Mouse (Mus musculus) adrenal gland (tissue): ENCODE measurements around the gene Pfas.
"Not testable (repeated sequence)": the region's sequence is repeated elsewhere in the genome, so short reads cannot be mapped to it uniquely, and the experiment has no call there.

ENCODE experiments used
- intact Hi-C: fragments of 180-260 bp; cut with DNase I; formaldehyde crosslinking; loops from one replicate; pipeline ENCODE4 v1.15.1; 2025

Pfas gene

DNA sequence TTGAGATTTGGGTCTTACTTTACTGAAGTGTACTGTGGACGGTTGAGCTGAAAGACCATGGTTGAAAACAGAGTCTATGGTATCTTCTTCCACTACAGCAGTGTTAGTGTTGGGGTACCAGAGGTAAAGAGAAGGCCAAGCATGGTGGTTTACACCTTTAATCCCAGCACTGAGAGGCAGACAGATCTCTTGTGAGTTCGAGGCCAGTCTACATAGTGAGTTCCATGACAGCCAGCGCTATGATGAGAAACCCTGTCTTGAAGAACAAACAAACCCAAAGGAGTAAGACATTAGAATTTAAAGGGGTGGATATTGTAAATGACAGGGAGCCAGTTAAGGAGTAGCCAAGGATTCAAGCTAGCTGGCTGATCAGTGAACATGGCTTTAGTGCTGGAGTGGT is 8.5 kb upstream of the Pfas start:
- intact Hi-C loops, result no loop called here

DNA sequence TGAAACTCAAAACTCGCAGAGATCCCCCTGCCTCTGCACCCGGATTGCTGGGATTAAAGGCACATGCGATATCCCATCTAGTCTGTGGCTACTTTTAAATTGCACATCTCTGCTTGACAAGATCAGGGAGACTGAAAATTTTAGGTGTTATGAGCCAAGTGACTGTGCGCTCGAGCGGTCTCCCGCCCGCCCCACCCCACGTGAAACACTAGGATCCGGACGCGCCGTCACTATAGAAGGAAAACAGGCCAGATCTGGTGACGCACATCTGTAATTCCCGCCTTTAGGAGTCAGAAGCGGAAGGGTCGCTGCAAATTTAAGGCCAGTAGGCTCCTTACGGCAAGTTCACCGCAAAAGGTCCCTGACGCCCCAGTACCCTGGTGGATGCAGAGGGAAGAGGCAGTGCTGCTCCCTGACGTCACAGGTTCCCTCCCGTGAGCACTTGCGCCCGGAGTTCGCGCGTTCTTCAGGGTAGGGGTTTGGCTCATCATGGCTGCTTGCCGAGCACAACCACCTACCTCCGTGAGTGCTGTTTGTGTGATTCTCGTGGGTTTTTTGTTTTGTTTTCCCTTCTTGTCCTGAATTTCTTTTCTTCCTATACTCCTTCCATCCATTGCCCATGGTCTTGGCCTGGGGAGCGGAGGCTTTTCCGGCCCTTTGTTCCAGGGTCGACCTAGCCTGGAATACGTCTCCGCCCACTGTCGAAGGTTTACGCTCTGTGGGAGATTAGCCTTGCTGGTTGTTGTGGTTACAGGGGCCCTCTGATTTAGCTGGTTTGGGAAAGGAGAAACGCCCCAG is 7.6 kb upstream of the Pfas start, which contains the start of gene Ctc1:
TSS of gene Ctc1 (plus strand) at position 268 of the 798 bp plus-strand sequence.
- intact Hi-C loops, result no loop called here

DNA sequence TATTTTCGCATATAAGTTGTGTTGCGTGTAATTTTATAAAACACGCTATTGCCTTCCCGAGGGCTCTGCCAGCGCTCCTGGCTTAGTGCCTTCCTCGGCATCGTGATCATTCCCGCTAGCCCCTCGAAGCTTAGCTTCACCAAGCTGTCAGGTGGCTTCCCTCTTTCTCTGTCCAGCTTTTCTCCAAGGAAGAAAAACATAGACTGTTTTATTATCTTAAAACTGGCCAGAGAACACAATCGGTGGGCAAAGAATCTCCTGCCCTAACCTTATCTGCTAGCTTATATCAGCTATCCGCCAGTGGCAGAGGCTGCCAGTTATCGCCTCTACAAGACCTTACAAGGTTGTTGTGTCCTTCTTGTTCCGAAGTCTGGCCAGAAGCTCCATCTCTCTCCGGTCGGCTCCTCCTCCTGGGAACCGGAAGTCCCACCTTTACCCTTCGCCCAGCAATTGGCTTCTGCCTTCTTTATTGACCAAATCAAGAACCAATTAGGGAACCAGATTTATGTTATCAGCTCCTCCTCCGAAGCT is 3.9 kb upstream of the Pfas start:
- intact Hi-C loops, result no loop called here

DNA sequence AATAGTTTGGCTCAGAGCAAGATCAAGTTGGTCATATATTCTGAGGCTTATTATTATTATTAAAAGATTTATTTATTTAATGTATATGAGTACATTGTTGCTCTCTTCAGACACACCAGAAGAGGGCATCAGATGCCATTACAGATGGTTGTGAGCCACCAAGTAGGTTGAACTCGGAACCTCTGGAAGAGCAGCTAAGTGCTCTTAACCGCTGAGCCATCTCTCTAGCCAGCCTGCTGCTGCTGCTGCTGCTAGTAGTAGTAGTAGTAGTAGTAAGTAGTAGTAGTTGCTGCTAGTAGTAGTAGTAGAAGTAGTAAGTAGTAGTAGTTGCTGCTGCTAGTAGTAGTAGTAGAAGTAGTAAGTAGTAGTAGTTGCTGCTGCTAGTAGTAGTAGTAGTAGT is 3.2 kb upstream of the Pfas start:
- intact Hi-C loops, result not testable (repeated sequence)

DNA sequence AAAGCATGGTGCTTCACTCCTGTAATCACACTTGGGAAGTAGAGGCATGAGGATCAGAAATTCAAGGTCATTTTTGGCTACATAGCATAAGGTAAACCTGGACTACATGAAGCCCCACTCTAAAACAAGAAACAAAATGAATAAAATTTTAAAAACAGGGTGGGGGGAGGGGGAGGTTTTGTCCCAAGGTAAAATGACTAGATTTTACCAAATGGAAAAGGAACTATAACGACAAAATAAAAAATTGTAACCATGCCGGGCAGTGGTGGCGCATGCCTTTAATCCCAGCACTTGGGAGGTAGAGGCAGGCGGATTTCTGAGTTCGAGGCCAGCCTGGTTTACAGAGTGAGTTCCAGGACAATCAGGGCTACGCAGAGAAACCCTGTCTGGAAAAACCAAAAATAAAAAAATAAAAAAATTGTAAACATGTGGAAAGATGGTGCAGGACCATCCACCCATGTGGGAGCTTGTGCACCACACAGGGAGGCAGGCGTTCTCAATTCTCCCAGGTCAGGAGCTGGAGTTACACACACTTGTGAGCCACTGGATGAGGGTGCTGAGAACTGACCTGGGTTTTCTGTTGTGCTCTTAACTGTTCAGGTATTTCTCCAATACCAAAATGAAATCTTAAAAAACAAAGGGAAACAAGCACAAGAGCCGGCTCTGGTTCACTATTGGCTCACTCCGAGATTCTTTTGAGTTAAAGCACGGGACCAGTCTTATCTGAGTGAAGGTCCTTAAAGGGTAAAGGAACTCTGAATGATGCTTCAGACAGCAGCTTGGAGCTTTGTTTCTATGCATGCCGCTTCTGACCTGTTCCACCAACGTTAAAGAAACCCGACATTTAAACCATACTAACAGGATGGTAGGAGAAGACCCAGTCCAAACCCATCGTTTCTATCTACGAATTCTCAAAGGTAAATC is 2.4 kb upstream of the Pfas start:
- intact Hi-C loops, result no loop called here

DNA sequence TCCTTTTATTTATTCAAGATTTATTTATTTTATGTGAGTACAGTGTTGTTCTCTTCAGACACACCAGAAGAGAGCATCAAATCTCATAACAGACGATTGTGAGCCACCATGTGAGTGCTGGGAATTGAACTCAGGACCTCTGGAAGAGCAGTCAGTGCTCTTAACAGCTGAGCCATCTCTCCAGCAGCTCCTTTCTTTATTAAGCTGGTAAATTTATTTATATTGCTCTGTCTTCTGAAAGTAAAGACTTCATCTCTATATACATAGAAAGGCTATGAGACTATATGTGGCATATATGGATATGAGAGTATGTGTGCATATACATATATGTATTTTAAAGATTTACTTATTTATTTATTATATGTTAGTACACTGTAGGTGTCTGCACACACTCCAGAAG is 1.2 kb upstream of the Pfas start:
- intact Hi-C loops, result no loop called here

DNA sequence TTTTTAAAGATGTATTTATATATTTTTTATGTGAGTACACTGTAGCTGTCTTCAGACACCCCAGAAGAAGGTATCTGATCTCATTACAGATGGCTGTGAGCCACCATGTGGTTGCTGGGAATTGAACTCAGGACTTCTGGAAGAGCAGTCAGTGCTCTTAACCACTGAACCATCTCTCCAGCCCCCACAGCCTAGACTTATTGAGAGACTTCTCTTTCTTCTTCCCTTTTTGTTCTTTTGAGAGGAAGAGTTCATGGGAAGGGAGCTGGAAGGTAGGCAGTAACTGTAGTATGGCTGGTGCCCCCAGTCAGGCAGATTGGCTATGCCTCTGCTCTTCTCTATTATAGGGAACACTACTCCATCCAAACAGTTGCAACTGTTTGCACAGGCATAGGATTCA is 1.7 kb downstream of the Pfas start:
- intact Hi-C loops, result not testable (repeated sequence)

DNA sequence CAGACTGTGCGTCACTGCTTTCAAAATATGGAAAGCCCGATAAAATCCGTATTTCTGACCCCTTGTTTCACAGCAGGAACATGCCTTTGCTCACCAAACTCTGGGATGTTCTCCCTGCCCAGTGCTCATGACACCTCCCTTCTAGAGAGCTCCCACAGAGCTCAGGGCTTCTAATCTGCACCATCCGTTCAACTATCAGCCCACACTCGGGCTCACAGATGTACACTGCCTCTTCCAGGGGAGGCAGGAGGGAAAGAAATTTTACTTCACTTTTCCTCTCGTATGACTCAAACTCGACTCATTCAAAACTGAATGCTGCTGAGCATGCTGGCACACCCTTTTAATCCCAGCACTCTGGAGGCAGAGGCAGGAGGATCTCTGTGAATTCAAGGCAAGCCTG is 3.1 kb downstream of the Pfas start:
- intact Hi-C loops, result no loop called here

DNA sequence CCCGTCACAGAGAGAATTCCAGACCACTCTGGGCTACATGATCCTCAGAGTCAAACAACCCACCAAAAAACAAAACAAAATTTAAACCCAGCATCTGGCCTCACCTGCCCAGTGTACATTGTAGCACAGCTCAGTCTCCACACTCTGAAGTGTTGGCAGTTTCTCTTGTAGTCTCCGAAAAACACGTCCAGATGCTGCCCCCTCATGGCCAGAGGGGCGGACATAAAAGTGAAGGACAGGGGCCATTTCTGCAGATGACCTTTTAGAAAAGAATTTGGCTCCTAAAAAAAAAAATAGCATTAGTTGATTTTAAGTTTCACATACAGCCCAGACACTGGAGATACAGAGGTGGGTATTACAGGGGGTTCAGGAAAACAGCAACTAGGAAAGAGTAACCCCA is 4.7 kb downstream of the Pfas start:
- intact Hi-C loops, result no loop called here

DNA sequence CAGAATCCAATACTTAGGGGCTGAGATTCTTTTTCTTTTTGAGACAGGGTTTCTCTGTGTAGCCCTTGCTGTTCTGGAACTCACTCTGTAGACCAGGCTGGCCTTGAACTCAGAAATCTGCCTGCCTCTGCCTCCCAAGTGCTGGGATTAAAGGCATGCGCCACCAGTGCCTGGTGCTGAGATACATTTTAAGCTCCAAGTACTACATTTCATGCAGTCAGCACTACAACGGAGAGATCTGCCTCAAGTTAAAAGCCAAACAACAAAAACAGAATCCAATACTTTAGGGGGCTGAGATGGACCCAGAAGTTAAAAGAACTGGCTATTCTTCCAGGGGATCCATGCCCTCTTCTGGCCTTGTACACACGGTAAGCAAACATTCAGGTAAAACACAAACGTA is 5.5 kb downstream of the Pfas start:
- intact Hi-C loops, result not testable (repeated sequence)

DNA sequence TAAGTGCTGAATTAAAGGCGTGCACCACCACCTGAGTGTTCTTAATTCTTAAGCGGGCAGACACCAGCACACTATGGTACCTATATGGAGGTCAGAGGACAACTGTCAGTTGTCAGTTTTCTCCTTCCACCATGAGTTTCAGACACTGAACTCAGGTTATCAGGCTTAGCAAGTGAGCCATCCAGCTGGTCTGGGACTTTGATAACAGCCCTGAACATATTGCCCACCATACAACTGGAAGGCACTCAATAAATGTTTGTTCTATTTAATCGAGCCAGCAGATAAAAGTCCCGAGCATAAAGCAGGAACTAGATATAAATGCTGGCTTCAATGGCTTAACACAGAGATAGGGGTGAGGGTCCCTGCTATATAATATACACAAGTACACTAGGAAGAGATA is 11.2 kb downstream of the Pfas start:
- intact Hi-C loops, result no loop called here

DNA sequence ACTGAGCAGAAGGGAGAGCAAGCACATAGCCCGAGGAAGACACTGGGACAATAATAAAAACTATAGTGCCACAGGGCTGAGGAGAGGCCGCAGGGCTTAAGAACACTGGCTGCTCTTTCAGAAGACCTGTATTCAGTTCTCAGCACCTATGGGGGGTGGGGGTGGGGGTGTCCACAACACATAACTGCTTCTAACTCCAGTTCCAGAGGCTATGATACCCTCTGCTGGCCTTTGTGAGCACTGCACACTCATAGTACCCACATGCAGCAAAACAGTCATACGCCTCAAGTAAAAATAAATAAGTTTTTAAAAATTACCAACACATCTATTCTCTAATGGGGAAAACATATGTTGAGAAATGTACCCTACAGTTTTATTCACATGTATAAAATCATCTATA is 13.9 kb downstream of the Pfas start:
- intact Hi-C loops, result no loop called here

DNA sequence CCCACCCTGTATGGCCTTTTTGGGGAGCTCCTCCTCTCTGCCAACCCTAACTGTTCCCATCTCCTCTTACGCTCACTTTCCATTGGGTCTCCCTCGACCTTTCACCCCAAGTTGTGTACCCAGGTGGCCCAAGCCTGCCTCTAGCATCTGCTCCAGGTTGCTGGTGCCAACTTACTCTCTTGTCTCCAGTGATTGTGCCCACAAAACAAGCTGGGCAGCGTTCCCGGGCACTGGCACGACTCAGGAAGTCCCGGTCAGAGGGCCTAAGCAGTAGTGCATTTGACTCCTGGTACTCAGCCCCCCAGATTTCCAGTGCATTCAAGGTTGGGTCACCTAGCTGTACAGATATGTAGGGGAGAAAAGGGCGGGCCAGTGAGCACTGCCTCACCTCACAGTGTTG is 15.1 kb downstream of the Pfas start:
- intact Hi-C loops, result no loop called here

DNA sequence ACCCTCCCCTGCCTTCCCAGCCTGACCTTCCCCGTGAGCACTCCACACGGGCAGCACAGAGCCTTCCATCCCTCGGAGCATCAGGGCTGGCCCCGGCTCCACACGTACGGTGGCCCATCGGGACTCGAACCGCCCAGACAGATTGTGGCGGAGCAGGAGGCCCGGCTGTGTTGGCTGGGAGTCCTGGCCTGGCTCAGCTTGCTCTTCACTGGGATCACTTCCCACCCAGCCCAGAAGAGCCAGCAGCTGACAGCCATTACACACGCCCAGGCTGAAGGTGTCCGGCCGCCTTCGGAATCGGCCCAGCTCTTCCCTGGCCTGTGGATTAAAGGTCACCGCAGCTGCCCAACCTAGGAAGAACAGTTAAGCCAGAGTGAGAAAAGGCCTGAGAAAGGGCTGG is 19.9 kb downstream of the Pfas start:
- intact Hi-C loops, result no loop called here

DNA sequence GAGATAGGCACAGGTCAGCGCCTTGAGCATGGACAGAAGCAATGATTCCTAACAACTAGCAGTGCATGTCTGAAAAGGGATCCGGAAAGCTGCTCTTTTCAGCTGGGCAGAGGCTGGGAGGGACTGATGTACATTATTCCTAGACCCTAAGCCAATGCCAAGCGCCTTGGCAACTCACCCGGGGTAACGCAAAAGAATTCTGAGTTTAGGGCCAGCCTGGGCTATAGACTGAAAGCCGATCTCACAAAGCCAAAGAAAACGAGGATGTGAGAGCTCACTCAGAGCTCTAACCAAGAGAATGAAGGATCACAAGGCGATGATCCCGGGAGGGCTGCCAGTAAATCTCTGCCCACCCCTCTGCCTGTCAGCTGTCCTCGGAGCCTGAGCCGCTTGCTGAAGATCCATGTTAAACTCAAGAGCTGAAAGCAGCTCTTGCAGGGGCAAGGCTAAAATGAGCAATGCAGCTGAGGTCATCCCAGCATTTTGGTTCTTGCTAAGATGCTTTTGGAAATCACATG is 20.8 kb downstream of the Pfas start:
- intact Hi-C loops, result no loop called here

DNA sequence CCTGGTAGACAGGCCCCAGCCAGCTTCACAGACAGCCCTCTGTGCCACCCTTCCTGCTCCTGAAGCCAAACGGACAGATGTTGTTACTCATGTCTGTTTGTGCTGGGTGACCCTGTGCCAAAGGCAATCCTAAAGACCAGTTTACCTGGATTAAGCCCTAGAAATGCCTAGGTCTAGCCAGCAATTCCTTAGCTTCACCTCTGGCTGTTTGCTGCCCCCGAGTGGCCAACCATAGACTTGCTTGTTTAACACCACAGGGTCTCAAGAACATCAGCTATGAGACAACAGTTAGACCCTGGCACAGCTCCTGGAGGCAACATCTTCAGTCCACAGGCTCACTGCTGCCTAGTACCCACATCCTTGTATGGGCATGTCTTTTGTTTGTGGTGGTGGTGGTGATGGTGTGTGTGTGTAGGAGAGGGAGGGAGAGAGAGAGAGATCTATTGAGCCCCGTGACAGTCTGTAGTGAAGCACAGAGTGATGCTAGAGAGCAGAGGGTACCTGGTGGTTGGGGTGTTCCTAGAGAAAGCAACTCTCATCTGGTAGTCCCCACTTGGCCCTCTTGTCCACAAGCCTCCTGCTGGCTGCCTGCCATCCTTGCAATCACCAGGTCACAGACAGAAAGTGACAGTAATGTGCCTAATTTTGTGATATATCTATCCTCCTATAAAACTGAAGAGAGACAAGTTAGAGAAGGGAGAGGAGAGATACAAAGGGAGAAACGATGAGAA is 25.5 kb downstream of the Pfas start:
- intact Hi-C loops, result loop anchor here (5.0 kb wide), 1 partner anchor 76 kb away; no protein-coding TSS in a partner anchor

DNA sequence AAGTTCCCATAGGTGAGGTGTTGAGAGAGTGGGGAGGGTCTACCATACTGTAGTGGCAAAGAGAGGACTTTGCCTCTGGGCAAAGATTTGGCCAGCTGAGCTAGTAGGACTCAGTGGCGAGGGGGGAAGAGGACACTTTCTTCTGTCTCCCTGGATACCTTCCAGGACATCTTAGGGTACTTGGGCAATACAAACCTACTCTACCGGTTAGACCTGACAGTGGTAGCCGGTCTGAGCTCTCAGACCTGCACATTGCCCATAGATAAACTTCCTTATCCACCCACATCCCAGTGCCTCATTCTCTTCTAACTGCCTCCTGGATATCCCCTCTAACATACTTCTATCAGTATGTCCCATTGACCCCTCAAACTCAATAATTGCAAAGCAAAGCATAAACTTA is 27.3 kb downstream of the Pfas start:
- intact Hi-C loops, result loop anchor here (5.0 kb wide), 1 partner anchor 74 kb away; no protein-coding TSS in a partner anchor

DNA sequence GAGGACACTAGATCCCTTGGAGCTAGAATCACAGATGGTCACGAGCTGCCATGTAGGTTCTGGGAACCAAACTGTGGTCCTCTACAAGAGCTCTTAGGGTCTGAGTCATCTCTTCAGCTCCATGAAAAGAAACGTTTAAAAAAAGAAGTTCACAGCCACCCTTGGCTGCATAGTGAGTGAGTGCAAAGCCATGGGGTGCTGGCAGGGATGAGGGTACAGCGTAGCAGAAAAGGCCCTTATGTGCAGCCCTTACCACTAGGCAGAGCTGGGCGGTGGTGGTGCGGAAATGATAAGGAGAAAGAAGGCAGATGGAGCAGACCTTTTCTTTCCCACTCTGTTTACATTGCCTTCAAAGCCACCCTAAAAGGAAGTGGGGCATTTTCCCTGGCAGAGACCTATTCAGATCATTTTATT is 28.9 kb downstream of the Pfas start:
- intact Hi-C loops, result no loop called here

DNA sequence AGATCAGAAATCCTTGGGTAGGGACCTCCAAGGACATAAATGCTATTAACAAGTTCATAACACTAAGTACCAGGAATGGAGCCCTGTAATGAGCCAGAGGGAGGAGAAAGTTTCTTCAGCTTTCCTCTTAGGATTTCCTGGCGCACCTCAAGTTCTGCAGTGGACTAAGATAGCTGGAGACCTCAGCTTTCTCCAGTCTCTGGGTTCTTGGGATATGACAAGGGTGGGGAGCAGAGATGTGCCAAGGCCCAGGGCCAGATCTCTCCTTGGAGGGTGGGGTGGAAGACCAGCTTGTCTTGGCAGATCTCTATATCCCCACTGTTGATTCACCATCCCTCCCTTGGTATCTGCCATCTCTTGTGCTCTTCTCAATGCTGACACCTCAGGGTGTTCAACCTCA is 32.7 kb downstream of the Pfas start:
- intact Hi-C loops, result no loop called here

DNA sequence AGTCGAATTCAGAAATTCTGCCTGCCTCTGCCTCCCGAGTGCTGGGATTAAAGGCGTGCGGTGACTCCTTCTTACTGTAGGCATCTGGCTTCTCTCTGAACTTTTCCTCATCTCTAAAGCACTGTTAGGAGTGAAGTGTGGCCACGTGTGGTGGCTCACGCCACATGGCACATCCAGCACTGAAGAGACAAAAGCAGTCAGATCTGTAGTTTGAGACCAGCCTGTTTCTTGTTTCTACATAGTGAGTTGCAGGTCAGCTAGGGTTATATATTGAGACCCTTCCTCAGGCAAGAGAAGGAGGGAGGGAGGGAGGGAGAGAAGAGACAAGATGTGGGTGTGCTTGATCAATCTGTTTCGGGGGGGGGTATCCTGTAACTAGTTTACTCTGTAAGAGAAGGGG is 33.2 kb downstream of the Pfas start, which contains the start of gene Rangrf:
TSS of gene Rangrf (minus strand) at position 101 of the 400 bp plus-strand sequence.
- intact Hi-C loops, result no loop called here

DNA sequence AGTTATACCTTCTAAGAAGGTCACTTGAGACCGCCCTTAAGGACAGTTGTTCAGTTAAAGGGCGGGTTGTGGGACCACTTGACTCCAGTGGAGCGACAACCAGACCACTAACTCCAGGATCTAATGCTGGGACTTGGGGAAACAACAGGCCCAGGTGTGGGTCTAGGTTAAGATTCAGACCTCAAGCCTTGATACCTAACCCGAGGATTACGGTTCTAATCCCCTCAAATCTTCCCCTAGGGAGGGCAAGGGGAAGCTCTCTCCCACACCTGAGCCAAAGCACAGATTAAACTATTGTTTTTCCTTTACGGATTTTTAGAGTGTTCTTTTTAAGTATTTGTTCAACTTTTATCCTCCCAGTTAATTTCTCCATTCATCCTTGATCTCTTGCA is 34.2 kb downstream of the Pfas start:
- intact Hi-C loops, result no loop called here
